9 mouse cellular contexts compared by ENCODE assay signal in the genomic region with DNA sequence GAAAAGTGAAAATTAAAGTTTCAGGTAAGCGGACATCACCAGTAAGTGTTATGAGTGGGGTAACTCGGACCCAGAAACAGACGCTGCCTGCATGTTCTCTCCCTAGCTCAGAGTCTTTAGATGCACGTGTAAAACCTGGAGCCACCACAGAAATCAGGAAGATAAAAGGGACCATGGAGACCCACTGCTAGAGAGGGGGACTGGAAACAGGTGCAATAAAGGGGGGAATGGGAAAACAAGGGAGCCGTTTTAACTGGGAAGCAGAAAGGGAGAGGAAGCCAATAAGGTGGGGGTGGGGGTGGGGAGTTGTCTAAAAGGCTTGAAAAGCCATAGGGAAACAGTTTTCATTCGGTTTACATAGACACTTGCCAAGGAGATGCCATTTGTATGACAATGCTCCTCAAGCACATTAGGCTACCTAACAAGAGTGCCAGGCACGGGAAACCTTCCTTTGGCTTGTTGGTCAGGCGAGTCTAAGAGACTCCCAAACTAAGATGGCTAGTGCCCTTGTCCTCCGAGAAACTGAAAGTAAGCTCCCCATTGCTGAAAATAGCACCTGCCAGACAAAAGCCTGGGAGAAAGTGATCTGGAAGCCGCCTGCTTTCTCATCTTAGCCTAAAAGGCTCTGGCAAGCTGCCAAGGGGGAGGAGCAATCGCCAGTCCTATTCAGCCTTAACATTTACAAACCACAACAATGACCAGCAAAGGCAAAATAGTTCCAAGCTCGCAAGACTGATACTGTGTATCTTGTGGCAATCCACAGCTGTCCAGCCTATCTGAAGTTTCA. TPM values are rescaled to one million over a fixed set of nuclear protein-coding genes. Genes with fewer than 3 reads are reported as not detected.
DNase-seq lines count a peak whose midpoint lies in the region; ATAC-seq and TF ChIP-seq lines count a peak whose summit lies in the region.
"Had no signal": no experiment of that assay in that cellular context is flagged by ENCODE, and none has a peak within 500 bp of the region (broad histone marks: within the 10 kb centered on the region; RNA-seq: fewer than 3 reads in every experiment).

No protein-coding gene starts in this region.

- TF ChIP-seq CTCF in gastrocnemius, adult 2 months (IDR thresholded peaks at IDR 0.05): no peak
- no peak for TF ChIP-seq CTCF in G1E (IDR thresholded peaks at IDR 0.05; ENCODE audit: low read depth, low read length)

- ATAC-seq in G1E (ENCODE audit: extremely low read depth, insufficient number of reproducible peaks, low FRiP score, poor library complexity, severe bottlenecking): peak; percentile 74
- peak; percentile 31; the same call in 1 of the 2 replicates for ATAC-seq in heart, embryonic 14.5 days (ENCODE audit: insufficient number of reproducible peaks, insufficient read depth, low FRiP score, low read depth)

- peak overlapping the region; percentile 38 for H3K27ac ChIP-seq in gastrocnemius, adult 2 months
- peak overlapping the region; percentile 88 to 89 for H3K27ac ChIP-seq in heart, embryonic 14.5 days (replicated peaks in 1 of 2; ENCODE audit: control insufficient read depth in 1 of 2, insufficient read depth in 1 of 2, low read depth in 2 of 2, low read length in 2 of 2)
- H3K27ac ChIP-seq in midbrain, embryonic 10.5 days (replicated peaks): peak overlapping the region; percentile 60
- H3K27ac ChIP-seq: liver, embryonic 13.5 days had no signal

- DNase-seq in gastrocnemius, adult 2 months: peak; percentile 56
- no peak for DNase-seq in gastrocnemius, adult 8-10 months (ENCODE audit: low spot score in 2 of 2)
- peak; percentile 32 for DNase-seq in G1E (ENCODE audit: low spot score)
- peak; percentile 30 to 35 for DNase-seq in cerebellum, postnatal 36 days
- DNase-seq in kidney, postnatal 10 days: peak; percentile 82
- no peak for DNase-seq in midbrain, embryonic 10.5 days (ENCODE audit: low spot score)
- DNase-seq in spleen, postnatal 4 days (ENCODE audit: low spot score in 2 of 2): peak; percentile 49 to 77
- DNase-seq: liver, embryonic 13.5 days had no signal

- WGBS in heart, embryonic 14.5 days: 35% methylated on average over 12 of the region's 12 CpGs
- 71% methylated on average over 12 of the region's 12 CpGs for WGBS in midbrain, embryonic 10.5 days

- H3K4me1 ChIP-seq in G1E (ENCODE audit: insufficient read depth, low read depth, low read length): peaks cover 32% of the 10 kb centered on the region
- peaks cover 2 to 16% of the 10 kb centered on the region in 2 experiments; a peak in 3 of 4 replicates for H3K4me1 ChIP-seq in heart, embryonic 14.5 days (ENCODE audit: control insufficient read depth in 2 of 2, insufficient read depth in 2 of 2, low read length in 2 of 2)
- H3K4me1 ChIP-seq in midbrain, embryonic 10.5 days: peaks cover 10% of the 10 kb centered on the region

- H3K27me3 ChIP-seq in G1E (ENCODE audit: insufficient read depth, low read length): no peaks in the 10 kb centered on the region
- no peaks in the 10 kb centered on the region for H3K27me3 ChIP-seq in heart, embryonic 14.5 days (ENCODE audit: control insufficient read depth, insufficient read depth, low read length)
- no peaks in the 10 kb centered on the region for H3K27me3 ChIP-seq in midbrain, embryonic 10.5 days (ENCODE audit: low read depth, poor library complexity, severe bottlenecking)
- H3K27me3 ChIP-seq: liver, embryonic 13.5 days had no signal

- 0 out of 2 replicates have a peak, but pooled peaks cover 2% of the 10 kb centered on the region for H3K9me3 ChIP-seq in G1E (replicated peaks)
- peaks cover 4% of the 10 kb centered on the region for H3K9me3 ChIP-seq in heart, embryonic 14.5 days (ENCODE audit: control insufficient read depth, low read length)
- H3K9me3 ChIP-seq in midbrain, embryonic 10.5 days (replicated peaks): 0 out of 2 replicates have a peak, but pooled peaks cover 3% of the 10 kb centered on the region
- H3K9me3 ChIP-seq: liver, embryonic 13.5 days had no signal

- H3K9ac ChIP-seq in heart, embryonic 14.5 days (ENCODE audit: low read length): peak overlapping the region; percentile 67
- H3K9ac ChIP-seq: liver, embryonic 13.5 days had no signal

- peak overlapping the region; percentile 73 for H3K4me2 ChIP-seq in heart, embryonic 14.5 days (ENCODE audit: low read length)
- H3K4me2 ChIP-seq: liver, embryonic 13.5 days had no signal

- peak overlapping the region; percentile 42 for H3K4me3 ChIP-seq in gastrocnemius, adult 2 months
- peak overlapping the region; percentile 2; the same call in 1 of the 2 replicates for H3K4me3 ChIP-seq in G1E (ENCODE audit: low read depth, low read length)
- peak overlapping the region; percentile 33 to 40 for H3K4me3 ChIP-seq in heart, embryonic 14.5 days (ENCODE audit: control insufficient read depth in 1 of 2, insufficient read depth in 1 of 2, low read depth in 1 of 2, low read length in 2 of 2)
- peak overlapping the region; percentile 23 for H3K4me3 ChIP-seq in midbrain, embryonic 10.5 days
- H3K4me3 ChIP-seq: liver, embryonic 13.5 days had no signal

- intact Hi-C loops in gastrocnemius, adult 2 months (cut with DNase I): no loop called here

- peaks cover 76% of the 10 kb centered on the region for H3K36me3 ChIP-seq in G1E (replicated peaks)
- H3K36me3 ChIP-seq in heart, embryonic 14.5 days (ENCODE audit: control insufficient read depth, insufficient read depth, low read length): peaks cover 42% of the 10 kb centered on the region
- peaks cover 52% of the 10 kb centered on the region for H3K36me3 ChIP-seq in midbrain, embryonic 10.5 days

RNA-seq across cellular contexts. Expression of a gene that starts 10.0 kb away (rescaled TPM):
- total RNA-seq in gastrocnemius, adult 2 months (2021): 100 to 1,000 TPM; 342 to 564 TPM
- 100 to 1,000 TPM; 320 to 408 (median 353) TPM for total RNA-seq in gastrocnemius, adult 8-10 months (2022)
- total RNA-seq in G1E (2014; fragmentation: Nextera tagmentation) (245 and 260 TPM in 2 replicates), G1E (2017) (120 and 125 TPM in 2 replicates)
- polyA plus RNA-seq in G1E (2012): 69.0 and 82.5 TPM in 2 replicates
- 131 and 160 TPM in 2 replicates for polyA plus RNA-seq in heart, embryonic 14.5 days (2014; fragmentation: Nextera tagmentation; extraction: Ambion mirVana)
- 188 and 192 TPM in 2 replicates for polyA plus RNA-seq in midbrain, embryonic 10.5 days (2016; fragmentation: Nextera tagmentation; extraction: Ambion mirVana)

RNA-seq across cellular contexts. Expression of a gene that starts 25.0 kb away (rescaled TPM):
- total RNA-seq in gastrocnemius, adult 2 months (2021): 1 to 10 TPM; 6.7 to 6.8 TPM
- total RNA-seq in gastrocnemius, adult 8-10 months (2022): 1 to 10 TPM; 5.2 to 6.8 (median 5.6) TPM
- 24.6 and 26.4 TPM in 2 replicates for total RNA-seq in G1E (2014; fragmentation: Nextera tagmentation)
- 13.3 and 13.8 TPM in 2 replicates for total RNA-seq in G1E (2017)
- 14.3 and 16.1 TPM in 2 replicates for polyA plus RNA-seq in G1E (2012)
- 12.1 and 12.9 TPM in 2 replicates for polyA plus RNA-seq in heart, embryonic 14.5 days (2014; fragmentation: Nextera tagmentation; extraction: Ambion mirVana)
- 16.5 and 18.8 TPM in 2 replicates for polyA plus RNA-seq in midbrain, embryonic 10.5 days (2016; fragmentation: Nextera tagmentation; extraction: Ambion mirVana)

RNA-seq across cellular contexts. Expression of a gene that starts 53.2 kb away (rescaled TPM):
- total RNA-seq in gastrocnemius, adult 2 months (2021): 10 to 100 TPM; 77.5 to 78.4 TPM
- total RNA-seq in gastrocnemius, adult 8-10 months (2022): 10 to 100 TPM; 46.8 to 88.6 (median 67.0) TPM
- 113 and 139 TPM in 2 replicates for total RNA-seq in G1E (2014; fragmentation: Nextera tagmentation)
- total RNA-seq in G1E (2017): 432 and 502 TPM in 2 replicates
- 87.1 and 88.3 TPM in 2 replicates for polyA plus RNA-seq in G1E (2012)
- 265 and 287 TPM in 2 replicates for polyA plus RNA-seq in heart, embryonic 14.5 days (2014; fragmentation: Nextera tagmentation; extraction: Ambion mirVana)
- polyA plus RNA-seq in midbrain, embryonic 10.5 days (2016; fragmentation: Nextera tagmentation; extraction: Ambion mirVana): 353 and 394 TPM in 2 replicates

Comparison
In these comparisons a context has a peak if more than half of its experiments do, and no peak if none do; other contexts are left out.
1. DNase-seq: peak in gastrocnemius, adult 2 months (single experiment), G1E (single experiment), cerebellum, postnatal 36 days (2 of 2), kidney, postnatal 10 days (single experiment) and spleen, postnatal 4 days (2 of 2); none in gastrocnemius, adult 8-10 months (0 of 2) and midbrain, embryonic 10.5 days (single experiment).
2. H3K27ac ChIP-seq: peak in every context shown above with its lines; median percentile 88 in heart, embryonic 14.5 days; 60 in midbrain, embryonic 10.5 days; 38 in gastrocnemius, adult 2 months.
3. Peak in every context shown above with its lines, with median percentiles within 50 percentile points of each other: H3K4me3 ChIP-seq.